Mouse (Mus musculus): ENCODE measurements around the gene Nek1. TPM values are rescaled to one million over a fixed set of nuclear protein-coding genes. Genes with fewer than 3 reads are reported as not detected.

Nek1 gene
- polyA plus RNA-seq, 1 experiment from 2014 or later = 12.6 TPM

GRCm38 (mm10) chr8:61178594-61179140 is 185.7 kb downstream of the Nek1 start:
- ATAC-seq (ENCODE audit: insufficient number of reproducible peaks, insufficient read depth, low FRiP score, low read depth) = no peak

More at GRCm38 (mm10) chr8:61178594-61179140, 185.7 kb downstream of the Nek1 start:
- Histone ChIP-seq H3K27ac (replicated peaks in 1 of 2; ENCODE audit: control insufficient read depth in 1 of 2, insufficient read depth in 1 of 2, low read depth in 2 of 2, low read length in 2 of 2) (no peak overlapping the region), H3K4me3 (ENCODE audit: control insufficient read depth in 1 of 2, insufficient read depth in 1 of 2, low read depth in 1 of 2, low read length in 2 of 2) (no peak overlapping the region), H3K4me1 (ENCODE audit: control insufficient read depth in 2 of 2, insufficient read depth in 2 of 2, low read length in 2 of 2) (peaks cover 2 to 8% of the 10 kb centered on the region in 2 experiments; a peak in 3 of 4 replicates), H3K9me3 (ENCODE audit: control insufficient read depth, low read length) (peaks cover 4% of the 10 kb centered on the region; the same call in 1 of the 2 replicates), H3K36me3 (ENCODE audit: control insufficient read depth, insufficient read depth, low read length) (no peaks in the 10 kb centered on the region), H3K4me2 (ENCODE audit: low read length) (no peak overlapping the region), H3K9ac (ENCODE audit: low read length) (no peak overlapping the region), H3K27me3 (ENCODE audit: control insufficient read depth, insufficient read depth, low read length) (no peaks in the 10 kb centered on the region)
- 50% methylated on average over 11 of the region's 11 CpGs for WGBS

Other genes with a start within 250 kb of the Nek1 start
- gene Hpf1, start 102.8 kb upstream of the Nek1 start, polyA plus RNA-seq (2014; fragmentation: Nextera tagmentation; extraction: Ambion mirVana) = 51.2 and 55.5 TPM in 2 replicates
- 22.1 and 25.5 TPM in 2 replicates for gene Clcn3, start 9.9 kb upstream of the Nek1 start, polyA plus RNA-seq (2014; fragmentation: Nextera tagmentation; extraction: Ambion mirVana)
- gene Sh3rf1, start 230.7 kb downstream of the Nek1 start, polyA plus RNA-seq (2014; fragmentation: Nextera tagmentation; extraction: Ambion mirVana) = 4.2 and 4.9 TPM in 2 replicates